Mouse (Mus musculus) G1E-ER4 (cell line): ENCODE measurements around the gene Ces1e. TPM values are rescaled to one million over a fixed set of nuclear protein-coding genes. Genes with fewer than 3 reads are reported as not detected.

Experiments
- GATA1 ChIP-seq: IDR thresholded peaks from one replicate; pipeline ENCODE4 v1.8.0; 2012; ENCODE audit warnings: low read length, inconsistent platforms
- polyA plus RNA-seq: library from polyadenylated mRNA; stranded (reverse); fragments of >175 nt; gene quantifications from 2 replicates; pipeline ENCODE4 v1.2.3, GENCODE M21; 2012

Ces1e gene
- polyA plus RNA-seq: not detected in 2 replicates

DNA sequence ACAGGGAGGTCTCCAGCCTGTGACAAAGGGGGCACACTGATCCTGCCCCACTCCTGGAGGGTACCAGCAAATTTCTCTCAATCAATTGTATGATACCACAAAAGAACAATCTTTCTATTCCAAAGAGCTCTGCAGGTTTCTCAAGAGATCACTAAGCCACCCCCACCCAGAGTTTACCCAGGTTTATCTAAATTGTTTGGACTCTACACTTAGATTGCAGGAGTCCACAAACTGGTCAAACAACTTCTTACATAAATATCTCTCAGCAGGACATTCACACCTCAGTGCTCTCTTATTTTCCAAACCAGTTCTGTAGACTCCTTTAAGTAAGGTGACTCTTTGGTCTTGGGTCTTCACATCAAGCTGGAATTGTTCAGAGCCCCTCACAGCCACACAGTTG lies at the start of gene Ces1e:
Ces1e (minus strand) TSS at position 174 of the 400 bp plus-strand sequence.
- no peak for TF ChIP-seq GATA1

GRCm38 (mm10) chr8:93278176-93278805 lies 48.9 kb upstream of the Ces1e start:
- TF ChIP-seq GATA1: no peak

- TF ChIP-seq GATA1: no peak
Measured at GRCm38 (mm10) chr8:93274609-93275008, 45.2 kb upstream of the Ces1e start.

GRCm38 (mm10) chr8:93273321-93273720 lies 43.9 kb upstream of the Ces1e start:
- TF ChIP-seq GATA1: no peak

DNA sequence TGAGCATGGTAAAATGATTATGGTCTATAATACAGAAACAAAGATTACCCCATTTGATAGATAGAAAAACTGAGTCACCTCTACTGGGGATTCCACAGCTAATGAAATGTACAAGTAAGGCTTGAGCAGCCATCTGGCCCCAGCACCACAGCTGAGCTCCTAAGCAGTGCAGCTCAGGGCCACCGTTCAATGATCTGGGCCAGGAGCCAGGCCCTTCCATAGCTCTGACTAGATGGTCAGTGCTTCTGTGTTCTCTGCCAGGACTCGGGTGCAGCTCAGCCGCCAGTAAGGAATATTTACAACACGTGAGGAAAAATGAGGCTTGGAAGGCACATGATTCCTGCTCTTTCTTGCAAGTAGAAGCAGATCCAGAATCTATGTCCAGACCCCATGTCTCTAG lies 43.3 kb upstream of the Ces1e start:
- no peak for TF ChIP-seq GATA1

DNA sequence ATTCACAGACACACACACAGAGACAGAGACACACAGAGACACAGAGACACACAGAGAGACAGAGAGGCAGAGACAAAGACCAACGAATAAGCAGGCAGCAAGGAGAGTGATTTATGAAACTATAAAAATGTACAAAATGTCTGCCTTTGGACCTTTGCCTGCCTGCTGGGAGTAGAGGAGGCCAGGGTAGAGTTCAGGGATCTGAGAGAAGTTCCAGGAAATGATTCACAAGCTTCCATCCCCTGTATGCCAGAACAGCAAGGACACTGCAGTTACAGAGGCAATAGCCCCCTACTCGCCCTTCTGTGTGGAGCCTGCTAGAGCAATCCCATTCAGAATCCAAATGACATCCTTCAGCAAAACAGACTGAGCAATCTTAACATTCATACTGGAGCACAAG lies 32.0 kb upstream of the Ces1e start:
- TF ChIP-seq GATA1: no peak

DNA sequence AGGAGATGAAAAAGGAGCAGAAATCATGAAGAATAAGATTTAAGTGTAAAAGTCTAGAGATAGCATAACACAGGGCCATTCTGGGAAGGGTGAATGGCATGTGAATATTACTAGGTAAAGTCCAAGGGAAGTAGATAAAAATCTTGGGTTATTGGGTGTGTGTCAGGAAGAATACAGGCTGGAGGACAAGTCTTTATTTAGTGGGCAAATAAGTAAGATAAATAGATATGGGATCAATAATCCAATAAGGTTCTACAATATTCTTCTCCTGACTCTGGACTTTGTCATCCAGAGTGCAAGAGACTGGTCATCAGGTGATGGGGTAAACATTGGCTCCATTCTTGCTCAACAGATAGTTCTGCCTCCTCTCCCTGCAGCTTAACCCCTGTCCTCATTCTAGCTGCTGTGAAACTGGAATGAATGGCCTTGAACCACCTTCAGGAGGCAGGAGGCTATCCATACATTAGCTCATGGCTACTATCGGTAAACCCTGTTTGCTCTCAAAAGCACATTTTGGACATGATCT lies 23.0 kb upstream of the Ces1e start:
- TF ChIP-seq GATA1: no peak

- TF ChIP-seq GATA1: no peak
Measured at GRCm38 (mm10) chr8:93246057-93246456, 16.6 kb upstream of the Ces1e start.

DNA sequence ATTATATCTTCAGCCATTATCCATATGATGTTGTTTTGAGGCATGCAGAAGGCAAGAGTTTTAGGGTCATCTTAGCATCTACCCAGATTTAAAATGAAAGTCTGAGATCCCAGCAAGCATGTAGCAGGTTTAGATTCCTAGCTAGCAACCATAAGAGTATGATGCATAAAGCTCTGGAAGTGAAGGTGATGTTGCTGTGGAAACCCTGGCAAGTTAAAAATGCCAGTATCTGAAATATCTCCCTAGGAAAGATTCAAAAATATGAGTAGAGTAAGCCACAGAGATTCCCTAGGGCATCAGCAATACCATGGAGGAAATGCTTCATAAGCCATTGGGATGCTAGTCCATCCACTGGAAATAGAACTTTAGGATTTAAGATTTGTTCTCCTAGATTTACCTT lies 10.5 kb upstream of the Ces1e start:
- TF ChIP-seq GATA1: no peak

GRCm38 (mm10) chr8:93235681-93236080 lies 6.3 kb upstream of the Ces1e start:
- TF ChIP-seq GATA1: no peak

- TF ChIP-seq GATA1: no peak
Measured at GRCm38 (mm10) chr8:93234706-93235105, 5.3 kb upstream of the Ces1e start.

GRCm38 (mm10) chr8:93234068-93234467 lies 4.6 kb upstream of the Ces1e start:
- TF ChIP-seq GATA1: no peak

- no peak for TF ChIP-seq GATA1
Measured at GRCm38 (mm10) chr8:93228673-93229370, 597 bp downstream of the Ces1e start.

DNA sequence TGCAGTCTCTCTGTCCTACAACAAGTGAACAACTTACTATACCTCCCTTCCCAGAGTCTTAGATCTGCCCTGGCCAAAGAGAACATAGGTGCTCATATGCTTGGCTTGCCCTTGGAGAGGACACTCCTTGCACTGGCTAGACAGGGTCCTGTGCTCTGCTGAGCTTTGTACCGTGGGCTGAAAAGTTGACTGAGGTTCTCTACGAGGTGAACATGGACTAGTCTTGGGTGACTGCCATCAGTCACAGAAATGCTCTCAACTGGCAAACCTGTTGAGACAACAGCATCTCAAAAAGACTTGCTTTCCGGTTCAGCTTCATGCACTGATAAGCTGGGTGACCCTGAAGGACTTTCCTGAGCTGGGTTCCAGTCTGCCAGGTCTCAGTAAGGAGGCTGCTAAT lies 7.5 kb downstream of the Ces1e start:
- TF ChIP-seq GATA1: no peak

DNA sequence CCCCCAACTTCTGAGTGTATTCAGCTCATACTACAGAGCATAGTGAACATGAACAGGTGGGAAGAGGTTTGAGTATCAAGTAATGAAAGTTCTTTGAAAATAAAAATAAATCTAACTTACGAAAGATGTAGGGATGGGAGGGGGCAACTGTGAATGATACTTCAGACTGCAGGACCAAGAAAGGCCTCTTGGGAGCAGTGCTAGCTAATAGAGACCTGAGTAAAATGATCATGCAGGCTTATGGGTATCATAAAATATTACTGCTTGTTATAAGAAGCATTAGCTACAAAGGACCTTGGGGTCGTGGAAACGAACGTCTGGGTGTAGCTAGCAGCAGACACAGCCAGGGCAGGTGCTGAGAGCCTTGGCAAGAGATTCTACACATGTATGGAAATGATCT lies 11.6 kb downstream of the Ces1e start:
- TF ChIP-seq GATA1: no peak

- no peak for TF ChIP-seq GATA1
Measured at GRCm38 (mm10) chr8:93217375-93217774, 12.0 kb downstream of the Ces1e start.

DNA sequence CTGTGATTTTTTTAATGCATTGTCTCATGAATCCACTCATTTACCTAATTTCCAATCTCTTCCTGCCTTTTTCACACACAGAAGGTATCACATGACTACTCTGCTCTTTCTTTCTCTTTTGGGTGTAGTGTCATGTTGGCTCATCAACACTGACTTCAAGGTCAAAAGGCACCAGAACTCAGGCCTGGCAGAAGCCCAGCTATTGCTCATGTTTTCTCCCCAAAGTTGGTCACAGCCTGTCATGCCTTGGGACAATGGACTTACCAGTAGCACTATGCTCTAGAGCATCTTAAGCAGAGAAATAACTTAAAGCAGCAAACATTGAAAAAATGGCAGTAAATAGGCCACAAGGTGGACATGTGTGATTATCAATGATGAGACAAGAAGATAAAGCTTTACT lies 18.3 kb downstream of the Ces1e start:
- no peak for TF ChIP-seq GATA1
